Mouse (Mus musculus): ENCODE measurements at regions not wholly inside any gene's neighbourhood (a gene's known extent, or its start where the extent isn't known, plus 50 kb on each side); places are given as distances from the start of the nearest gene placed in this dataset.

DNA sequence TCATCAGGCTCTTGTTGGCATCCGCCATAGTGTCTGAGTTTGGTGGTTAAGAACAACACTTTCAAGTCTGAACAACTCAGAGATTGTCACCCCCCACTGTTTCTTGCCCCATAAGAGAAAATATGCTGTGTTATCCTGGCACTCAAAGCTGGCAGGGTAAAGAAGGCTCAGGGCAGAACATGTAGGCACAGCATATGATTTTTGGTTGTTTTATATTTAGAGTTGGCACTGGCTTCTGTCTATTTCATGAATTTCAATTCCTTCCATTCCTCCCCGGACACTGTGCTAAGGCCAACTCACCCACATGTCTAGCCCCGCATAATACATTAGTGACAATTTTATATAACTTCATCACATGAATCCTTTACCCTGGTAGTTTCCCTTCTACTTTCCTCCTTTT is 83.5 kb upstream of the Fam84a start:
- H3K4me3 ChIP-seq, result no peak overlapping the region
- no peaks in the 10 kb centered on the region for H3K27me3 ChIP-seq (replicated peaks)
- no peak overlapping the region for H3K9ac ChIP-seq
- H3K4me2 ChIP-seq (replicated peaks), result no peak overlapping the region
- H3K4me1 ChIP-seq, result no peaks in the 10 kb centered on the region
- no peak for ATAC-seq (ENCODE audit: low FRiP score, low read depth)
- no peaks in the 10 kb centered on the region for H3K9me3 ChIP-seq
- 89% methylated on average over 3 of the region's 3 CpGs for WGBS
- H3K36me3 ChIP-seq, result no peaks in the 10 kb centered on the region
- no peak overlapping the region for H3K27ac ChIP-seq

- Histone ChIP-seq H3K9me3 (no peaks in the 10 kb centered on the region), H3K27ac (no peak overlapping the region), H3K36me3 (no peaks in the 10 kb centered on the region), H3K4me2 (replicated peaks) (no peak overlapping the region), H3K9ac (no peak overlapping the region), H3K4me3 (no peak overlapping the region), H3K27me3 (replicated peaks) (no peaks in the 10 kb centered on the region), H3K4me1 (no peaks in the 10 kb centered on the region)
- ATAC-seq (ENCODE audit: low FRiP score, low read depth), result no peak
- 85% methylated on average over 3 of the region's 3 CpGs for WGBS
Measured at GRCm38 (mm10) chr12:14212618-14213017, 60.8 kb upstream of the Fam84a start.

GRCm38 (mm10) chr12:14209881-14210280 is 58.0 kb upstream of the Fam84a start:
- no peak overlapping the region for H3K9ac ChIP-seq

GRCm38 (mm10) chr12:14207288-14207687 is 55.4 kb upstream of the Fam84a start:
- H3K4me2 ChIP-seq (replicated peaks), result no peak overlapping the region
- H3K27me3 ChIP-seq (replicated peaks), result no peaks in the 10 kb centered on the region
- no peak overlapping the region for H3K4me3 ChIP-seq
- WGBS, result 69% methylated on average over 1 of the region's 1 CpGs
- ATAC-seq (ENCODE audit: low FRiP score, low read depth), result no peak
- H3K27ac ChIP-seq, result no peak overlapping the region
- no peaks in the 10 kb centered on the region for H3K36me3 ChIP-seq
- H3K4me1 ChIP-seq, result no peaks in the 10 kb centered on the region
- H3K9ac ChIP-seq, result no peak overlapping the region
- no peaks in the 10 kb centered on the region for H3K9me3 ChIP-seq

More at GRCm38 (mm10) chr12:14209881-14210280, 58.0 kb upstream of the Fam84a start:
- no peaks in the 10 kb centered on the region for H3K4me1 ChIP-seq
- H3K4me3 ChIP-seq, result no peak overlapping the region
- H3K27me3 ChIP-seq (replicated peaks), result no peaks in the 10 kb centered on the region
- no peak for ATAC-seq (ENCODE audit: low FRiP score, low read depth)
- no peaks in the 10 kb centered on the region for H3K36me3 ChIP-seq
- no peak overlapping the region for H3K4me2 ChIP-seq (replicated peaks)
- H3K27ac ChIP-seq, result no peak overlapping the region
- H3K9me3 ChIP-seq, result no peaks in the 10 kb centered on the region

DNA sequence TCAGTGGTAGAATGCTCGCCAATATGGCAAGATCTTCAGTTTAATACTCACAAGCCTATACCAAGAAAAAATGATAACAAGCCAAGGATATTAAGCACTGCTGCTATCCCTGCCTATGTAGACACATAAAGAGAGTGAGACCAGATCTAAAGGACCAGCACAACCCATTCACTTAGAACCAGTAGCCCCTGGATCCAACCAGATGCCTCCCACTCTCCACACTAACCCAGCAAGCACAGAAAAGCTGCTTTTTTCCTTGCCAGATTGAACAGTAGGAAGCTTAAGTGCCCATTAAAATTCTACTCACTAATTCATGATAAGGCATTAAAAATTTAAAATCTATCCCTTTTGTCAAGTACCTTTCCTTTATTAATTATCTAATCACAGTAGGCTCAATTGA is 52.6 kb upstream of the Fam84a start:
- Histone ChIP-seq H3K4me3 (no peak overlapping the region), H3K27me3 (replicated peaks) (no peaks in the 10 kb centered on the region), H3K4me2 (replicated peaks) (no peak overlapping the region), H3K27ac (no peak overlapping the region), H3K9ac (no peak overlapping the region), H3K9me3 (no peaks in the 10 kb centered on the region), H3K36me3 (no peaks in the 10 kb centered on the region), H3K4me1 (no peaks in the 10 kb centered on the region)
- WGBS, result 65% methylated on average over 1 of the region's 1 CpGs
- no peak for ATAC-seq (ENCODE audit: low FRiP score, low read depth)
